Mouse (Mus musculus) T-helper 17 cell (primary cell): Measurements from ENCODE around the gene Fibcd1.

ENCODE experiments used
- in situ Hi-C, 2 experiments: fragments of 300-600 bp; cut with MboI, MseI; formaldehyde crosslinking; loops; 1 replicate in 1 of 2; 2 replicates in 1 of 2; pipeline ENCODE4 v1.15.1; 2025; ENCODE audit warnings: high pct_unique_total_duplicates in 2 of 2

Gene Fibcd1

DNA sequence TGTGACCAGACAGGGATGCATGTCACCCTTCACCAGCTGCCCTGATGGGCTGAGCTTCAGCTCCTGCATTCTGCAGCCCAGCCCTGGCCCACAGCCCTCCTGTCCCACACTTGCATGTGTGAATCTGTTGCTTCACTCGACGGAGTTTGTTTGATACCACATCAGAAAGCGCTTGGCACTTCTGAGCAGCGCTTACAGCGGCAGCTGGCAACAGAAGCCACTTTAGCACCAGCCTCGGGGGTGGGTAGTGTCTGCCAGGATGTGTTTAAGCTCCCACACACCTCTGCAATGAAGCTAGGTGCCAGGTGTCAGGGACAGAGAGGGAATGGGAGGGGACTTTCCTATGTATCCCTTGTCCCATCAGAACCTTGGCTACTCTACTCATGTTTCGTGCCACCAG lies 31.1 kb downstream of the Fibcd1 start:
- in situ Hi-C loops = loop anchor here (5.0 kb wide), 3 partner anchors 33 to 98 kb away; partner anchors contain the start of gene Fibcd1 (in 1 of the 2)

DNA sequence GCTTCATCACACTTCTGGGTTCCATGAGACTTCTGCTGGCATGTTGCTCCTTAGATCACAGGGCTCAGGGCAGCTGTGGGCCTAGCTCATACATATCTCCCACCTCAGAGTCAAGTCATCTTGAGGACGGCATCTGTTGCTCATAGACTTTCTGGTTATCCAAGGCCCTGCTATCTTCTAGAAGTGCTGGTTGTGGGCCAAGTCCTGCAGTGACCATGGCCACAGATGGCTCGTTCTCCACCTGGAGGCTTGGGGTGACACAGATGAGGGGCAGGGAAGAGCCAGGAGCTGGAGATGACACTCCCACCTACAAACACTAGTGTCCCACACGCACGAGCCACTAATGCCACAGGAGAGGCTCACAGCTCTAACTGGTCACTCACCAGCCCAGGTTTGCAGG lies 32.2 kb downstream of the Fibcd1 start:
- in situ Hi-C loops = loop anchor here in 1 of 2 experiments (5.0 kb wide), 2 partner anchors 34 to 99 kb away; partner anchors contain the start of gene Fibcd1

DNA sequence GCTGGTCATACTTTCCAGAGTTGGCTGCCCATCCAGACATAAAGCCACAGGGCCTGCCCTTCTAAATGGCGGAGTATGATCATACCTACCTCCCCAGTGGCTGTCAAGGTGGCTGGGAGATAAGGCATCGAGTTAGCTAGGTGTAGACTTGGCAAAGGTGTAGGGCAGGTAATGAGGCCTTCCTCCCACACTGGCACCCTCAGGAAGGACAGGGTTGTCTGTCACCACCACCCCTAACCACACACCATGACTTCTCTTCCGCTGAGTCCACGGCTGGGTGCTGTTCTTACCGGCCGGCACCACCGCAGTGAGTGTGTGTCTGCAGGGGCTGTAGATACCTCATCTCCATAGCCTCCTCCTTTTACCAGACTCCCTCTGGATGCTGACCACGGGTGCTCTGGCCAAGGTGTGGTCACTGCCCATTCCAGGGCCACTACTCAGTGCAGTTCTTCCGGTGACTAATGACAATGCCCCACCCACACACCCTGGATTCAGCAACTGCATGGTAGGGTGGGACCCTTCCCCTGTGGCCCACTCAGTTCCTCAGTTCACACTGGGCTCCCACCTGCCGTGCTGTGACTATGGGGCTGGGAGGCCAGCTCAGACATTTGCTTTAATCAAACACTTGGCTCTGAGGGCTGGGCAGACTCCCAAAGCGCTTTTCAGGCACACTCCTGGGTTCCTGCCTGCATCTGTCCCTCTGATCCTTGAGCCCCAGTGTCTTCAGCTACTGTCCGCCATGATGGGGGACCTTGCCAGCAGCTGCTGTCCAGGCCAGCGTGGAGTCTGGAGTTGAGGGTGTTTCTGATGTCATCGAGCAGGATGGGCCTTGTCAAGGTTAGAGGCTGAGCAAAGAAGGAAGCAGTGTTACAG lies 34.5 kb downstream of the Fibcd1 start:
- in situ Hi-C loops = loop anchor here in 1 of 2 experiments (5.0 kb wide), 2 partner anchors 36 to 101 kb away; partner anchors contain the start of gene Fibcd1

DNA sequence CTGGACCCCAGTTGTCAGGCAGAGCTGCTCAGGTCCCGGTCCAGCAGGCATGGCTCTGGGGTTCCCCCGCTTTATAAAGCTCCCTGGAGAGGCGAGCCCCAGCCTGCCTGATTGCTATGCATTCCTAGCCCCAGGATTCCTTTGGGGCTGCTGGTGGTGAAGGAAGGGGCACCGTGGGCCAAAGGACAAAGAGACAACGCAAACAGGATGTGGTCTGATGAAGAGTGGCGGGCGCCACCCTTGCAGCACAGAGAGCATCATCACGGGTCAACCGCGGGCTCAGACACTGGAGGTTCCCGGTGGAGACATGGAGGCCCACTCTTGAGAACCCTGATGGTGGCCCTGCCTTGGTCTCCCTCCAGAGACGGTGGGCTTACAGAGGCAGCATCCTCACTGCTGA lies 35.4 kb downstream of the Fibcd1 start, which contains the start of gene Qrfp:
TSS of gene Qrfp (minus strand) at position 137 of the 400 bp plus-strand sequence.
- in situ Hi-C loops = loop anchor here in 1 of 2 experiments (5.0 kb wide), 2 partner anchors 37 to 102 kb away; partner anchors contain the start of gene Fibcd1

DNA sequence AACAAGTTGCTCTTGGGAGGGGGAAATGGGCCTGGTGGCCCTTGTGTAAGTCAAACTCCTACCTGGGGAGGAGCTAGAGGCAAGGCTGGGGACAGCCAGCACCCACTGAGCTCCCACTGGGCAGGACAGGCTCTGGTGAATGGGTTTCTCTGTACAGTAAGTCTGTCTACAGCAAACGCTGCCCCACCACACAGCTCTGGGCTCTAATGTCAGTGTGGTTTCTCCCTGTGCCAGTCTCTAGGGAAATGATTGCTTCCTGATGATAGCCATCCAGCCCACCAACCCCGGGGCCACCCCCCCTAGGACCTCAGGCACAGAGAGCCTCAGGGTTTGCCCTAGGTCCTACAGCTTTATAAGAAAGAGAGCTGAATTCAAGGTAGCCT lies 36.5 kb downstream of the Fibcd1 start:
- in situ Hi-C loops = no loop called here

DNA sequence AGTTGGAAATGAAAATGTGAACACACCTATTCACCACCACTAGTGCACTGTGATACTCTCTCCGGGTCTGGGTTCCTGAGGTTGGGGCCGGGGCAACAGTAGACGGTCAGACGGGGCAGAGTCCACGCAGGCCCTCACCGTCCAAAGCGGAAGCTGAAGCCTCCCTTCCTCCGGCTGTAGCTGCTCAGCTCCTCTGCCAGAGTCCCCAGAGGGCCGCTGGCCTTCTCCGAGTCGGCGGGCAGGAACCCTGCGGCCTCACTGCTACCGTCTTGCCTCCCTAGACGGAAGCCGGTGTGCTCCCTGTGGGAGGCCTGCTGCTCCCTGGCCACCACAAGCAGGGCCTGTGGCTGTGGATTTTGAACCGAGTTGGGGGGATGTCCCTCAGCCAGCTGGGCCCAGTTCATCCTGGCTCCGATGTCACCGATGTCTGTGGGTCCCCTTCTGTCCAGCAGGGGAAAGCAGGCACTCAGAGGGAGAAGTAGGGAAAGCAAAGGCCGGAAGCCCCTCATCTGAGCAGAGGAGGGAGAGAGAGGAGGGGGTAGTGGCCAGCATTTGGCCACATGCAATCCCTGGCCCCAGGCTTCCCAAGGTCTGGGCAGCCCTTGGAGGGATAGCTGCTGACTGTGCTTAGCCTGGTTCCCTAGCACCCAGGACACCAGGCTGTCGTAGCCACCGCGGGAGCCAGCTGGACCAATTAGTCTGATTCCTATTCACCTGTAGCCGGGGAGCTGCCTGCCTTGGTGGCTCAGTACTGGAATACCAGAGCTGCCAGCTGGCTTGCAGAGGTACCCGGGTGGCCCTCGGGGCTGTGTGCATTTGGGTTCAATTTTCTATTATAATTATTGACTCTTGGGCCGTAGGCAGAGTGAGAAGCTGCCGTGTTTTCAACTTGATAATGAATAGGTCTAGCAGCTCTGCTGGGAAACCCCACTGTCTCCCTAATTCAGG lies 37.1 kb downstream of the Fibcd1 start:
- in situ Hi-C loops = no loop called here

DNA sequence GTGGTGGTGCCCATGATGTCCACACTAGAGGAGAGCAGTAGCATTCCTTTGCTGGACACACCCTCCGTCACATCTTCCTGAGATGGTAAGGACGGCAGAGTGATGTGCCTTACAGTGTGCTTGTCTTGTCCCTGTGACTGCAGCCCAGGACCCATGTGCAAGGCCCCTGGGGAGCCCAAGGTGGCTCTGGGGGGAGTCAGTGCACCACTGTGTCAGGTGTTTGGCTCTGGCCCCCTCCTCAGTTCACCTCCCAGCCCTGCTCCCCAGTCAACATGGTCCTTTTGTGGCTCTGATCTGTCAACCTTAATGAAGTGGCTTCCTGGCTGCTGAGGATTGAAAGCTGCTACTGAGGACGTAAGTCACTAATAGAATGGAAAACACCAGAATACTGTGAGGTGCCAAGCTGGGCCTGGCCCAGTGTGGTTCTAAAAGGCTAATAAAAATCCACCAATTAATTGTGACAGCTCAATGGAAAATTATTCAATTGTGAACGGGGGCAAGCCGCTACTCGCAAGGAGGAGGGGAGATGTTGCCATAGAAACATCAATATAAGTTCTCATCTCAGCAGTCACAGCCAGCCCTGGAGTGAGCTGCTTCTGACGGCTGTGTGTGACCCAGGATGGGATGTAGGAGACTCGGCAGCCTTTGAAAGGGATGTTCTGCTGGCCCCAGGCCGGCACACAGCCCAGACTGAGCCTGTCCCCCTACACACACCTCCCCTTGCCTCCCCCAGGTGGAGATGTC lies 39.0 kb downstream of the Fibcd1 start:
- in situ Hi-C loops = no loop called here

DNA sequence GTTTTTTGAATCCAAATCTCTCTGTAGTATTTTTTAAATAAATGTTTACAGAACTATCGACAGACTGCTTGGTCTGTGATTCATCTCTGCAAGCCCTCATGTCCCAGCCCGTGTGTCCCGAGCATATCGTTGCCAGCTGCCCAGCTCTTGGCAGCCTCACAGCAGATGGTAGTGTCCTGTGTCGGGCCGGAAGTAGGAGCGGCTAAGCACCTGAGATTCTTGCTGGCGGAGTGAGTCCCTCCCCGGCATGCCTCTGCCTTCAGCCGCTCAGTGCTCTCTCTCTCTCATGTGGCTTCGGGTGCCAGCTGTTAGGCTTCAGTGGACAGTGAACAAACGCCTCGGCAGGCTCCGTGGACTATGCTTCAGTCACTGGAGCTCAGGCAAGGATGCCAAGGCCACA lies 42.3 kb downstream of the Fibcd1 start:
- in situ Hi-C loops = no loop called here

DNA sequence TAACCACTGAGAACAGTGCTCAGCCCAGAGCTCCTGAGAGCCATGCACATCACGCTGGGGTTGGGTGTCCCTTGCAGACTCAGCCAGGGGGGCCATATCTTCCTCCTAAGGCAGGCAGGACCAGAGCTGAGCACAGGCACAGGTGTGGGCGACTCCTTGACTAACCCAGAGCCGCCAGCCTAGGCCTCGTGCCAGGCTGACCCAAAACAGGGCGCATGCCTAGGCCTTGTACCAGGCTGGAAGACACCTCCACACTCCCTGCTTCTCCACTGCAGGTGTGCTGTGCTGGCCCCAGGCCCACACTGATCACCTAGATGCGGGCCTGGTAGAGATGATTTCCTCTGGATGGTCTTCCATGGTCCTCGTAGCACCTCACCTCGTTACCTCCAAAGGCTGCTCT lies 43.0 kb downstream of the Fibcd1 start:
- in situ Hi-C loops = no loop called here

DNA sequence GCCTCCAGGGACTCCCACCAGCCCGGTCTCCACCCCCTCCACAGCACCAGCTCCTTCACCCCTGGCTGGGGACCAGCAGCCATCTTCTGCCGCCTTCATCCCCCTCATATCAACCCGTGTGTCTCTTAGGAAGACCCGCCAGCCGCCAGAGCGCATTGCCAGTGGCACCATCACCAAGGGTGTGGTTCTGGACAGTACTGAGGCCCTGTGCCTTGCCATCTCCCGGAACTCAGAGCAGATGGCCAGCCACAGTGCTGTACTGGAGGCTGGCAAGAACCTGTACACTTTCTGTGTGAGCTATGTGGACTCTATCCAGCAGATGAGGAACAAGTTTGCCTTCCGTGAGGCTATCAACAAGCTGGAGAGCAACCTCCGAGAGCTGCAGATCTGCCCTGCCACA lies 44.4 kb downstream of the Fibcd1 start:
- in situ Hi-C loops = no loop called here

DNA sequence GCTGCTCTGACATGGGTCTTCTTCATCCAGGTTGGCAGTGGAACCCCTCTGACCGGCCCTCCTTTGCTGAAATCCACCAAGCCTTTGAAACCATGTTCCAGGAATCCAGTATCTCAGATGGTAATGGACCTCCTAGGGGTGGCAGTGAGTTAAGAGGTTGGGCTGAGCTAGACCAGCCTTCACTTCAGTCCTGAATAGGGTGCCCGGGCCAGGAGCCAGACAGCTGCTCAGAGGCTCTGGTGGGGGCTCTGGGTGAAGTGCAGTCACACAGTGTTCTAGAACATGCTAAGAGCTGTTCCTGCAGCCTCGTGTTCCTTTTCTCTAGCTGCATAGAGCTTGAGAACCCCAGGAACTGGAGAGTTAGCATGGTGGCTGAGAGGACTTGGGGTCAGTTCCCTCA lies 48.9 kb downstream of the Fibcd1 start:
- in situ Hi-C loops = no loop called here

DNA sequence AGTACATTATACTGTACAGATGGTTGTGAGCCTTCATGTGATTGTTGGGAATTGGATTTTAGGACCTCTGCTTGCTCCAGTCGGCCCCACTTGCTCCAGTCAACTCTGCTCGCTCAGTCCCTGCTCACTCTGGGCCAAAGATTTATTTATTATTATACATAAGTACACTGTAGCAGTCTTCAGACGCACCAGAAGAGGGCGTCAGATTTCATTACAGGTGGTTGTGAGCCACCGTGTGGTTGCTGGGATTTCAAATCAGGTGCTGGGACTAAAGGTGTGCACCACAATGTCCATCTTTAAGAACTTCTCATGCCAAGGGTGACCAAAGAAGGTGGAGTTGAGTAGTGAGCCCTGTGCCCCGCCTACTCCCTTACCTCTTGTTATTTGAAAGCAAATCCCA lies 53.2 kb downstream of the Fibcd1 start:
- in situ Hi-C loops = loop anchor here in 1 of 2 experiments (5.0 kb wide), 1 partner anchor 75 kb away; no protein-coding TSS in a partner anchor

DNA sequence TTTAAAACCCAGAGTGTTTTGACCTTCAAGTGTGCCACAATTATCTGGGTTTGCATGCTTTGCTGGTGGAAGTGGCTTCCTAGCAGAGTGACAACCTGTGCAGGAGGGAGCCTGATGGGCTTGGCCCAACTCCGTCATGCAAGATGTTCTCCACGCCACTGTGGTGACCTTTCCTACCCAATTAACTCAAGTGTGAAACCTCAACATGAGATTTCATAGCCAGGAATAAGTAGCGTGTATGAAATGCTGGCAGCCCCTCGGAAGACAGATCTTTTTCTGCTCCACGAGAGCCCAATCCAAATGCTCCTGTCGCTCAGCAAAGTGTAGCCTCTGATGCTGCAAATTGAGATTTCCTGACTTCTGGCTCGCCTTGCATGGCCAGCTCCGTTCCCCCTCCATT lies 54.5 kb downstream of the Fibcd1 start:
- in situ Hi-C loops = loop anchor here in 1 of 2 experiments (5.0 kb wide), 1 partner anchor 74 kb away; no protein-coding TSS in a partner anchor

DNA sequence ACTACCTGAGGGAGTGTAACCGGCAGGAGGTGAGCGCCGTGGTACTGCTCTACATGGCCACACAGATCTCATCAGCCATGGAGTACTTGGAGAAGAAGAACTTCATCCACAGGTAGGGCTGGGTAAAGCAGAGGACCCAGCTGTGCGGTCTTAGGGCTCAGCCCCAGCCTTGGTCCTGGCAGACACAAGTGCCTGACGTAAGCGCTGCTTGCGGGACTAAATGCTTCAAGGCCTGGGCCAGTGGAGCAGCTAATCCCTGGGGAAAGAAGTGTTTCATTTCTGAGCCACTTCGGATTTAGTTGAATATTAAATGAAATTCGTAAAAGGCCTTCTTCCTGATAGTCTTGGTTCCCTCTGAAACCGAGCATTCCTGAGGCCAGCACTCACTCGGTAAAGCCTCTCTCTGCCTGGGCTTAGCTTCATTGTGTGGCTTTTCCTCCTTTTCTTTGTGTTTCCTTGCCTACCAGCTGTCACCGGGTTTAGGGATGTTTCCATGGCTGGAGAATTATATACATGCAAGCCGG lies 55.0 kb downstream of the Fibcd1 start:
- in situ Hi-C loops = loop anchor here in 1 of 2 experiments (5.0 kb wide), 1 partner anchor 73 kb away; no protein-coding TSS in a partner anchor

DNA sequence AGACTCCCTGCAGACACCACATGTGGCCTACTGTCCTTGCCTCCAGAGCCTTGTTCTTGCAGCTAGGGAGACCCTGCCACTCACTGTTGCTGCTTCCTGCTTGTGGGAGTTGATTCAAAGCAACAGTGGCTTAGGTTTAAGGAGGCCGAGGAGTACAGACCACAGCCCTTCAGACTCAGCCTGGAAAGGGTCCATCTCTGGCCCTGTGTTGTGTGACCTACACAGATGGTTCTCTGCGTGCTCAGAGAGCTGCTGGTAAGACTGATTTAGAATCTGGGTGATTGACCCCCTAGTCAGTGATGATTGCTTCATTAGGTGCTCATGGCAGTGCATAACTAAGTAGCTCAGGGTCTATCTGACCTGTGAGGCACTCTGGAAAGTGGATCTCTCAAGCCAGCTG lies 56.6 kb downstream of the Fibcd1 start:
- in situ Hi-C loops = loop anchor here (5.0 to 10.0 kb wide), 3 partner anchors 102 to 304 kb away; partner anchors contain the start of gene Abl1 (in 2 of the 2)

DNA sequence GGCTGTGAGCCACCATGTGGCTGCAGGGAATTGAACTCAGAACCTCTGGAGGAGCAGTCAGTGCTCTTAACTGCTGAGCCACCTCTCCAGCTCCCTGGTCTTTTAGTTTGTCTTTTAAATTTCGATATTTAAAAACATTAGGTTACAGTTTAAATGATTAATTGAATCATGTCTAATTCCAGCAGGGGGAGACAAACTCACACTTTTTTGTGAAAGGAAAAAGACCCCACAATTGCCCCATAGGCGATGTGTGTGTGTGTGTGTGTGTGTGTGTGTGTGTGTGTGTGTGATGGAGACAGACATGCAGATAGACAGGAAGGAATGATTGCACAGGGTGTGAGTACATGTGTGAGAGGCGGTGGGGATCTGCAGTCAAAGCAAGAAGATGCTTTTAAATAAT lies 57.6 kb downstream of the Fibcd1 start:
- in situ Hi-C loops = loop anchor here (5.0 to 10.0 kb wide), 3 partner anchors 101 to 303 kb away; partner anchors contain the start of gene Abl1 (in 2 of the 2)

DNA sequence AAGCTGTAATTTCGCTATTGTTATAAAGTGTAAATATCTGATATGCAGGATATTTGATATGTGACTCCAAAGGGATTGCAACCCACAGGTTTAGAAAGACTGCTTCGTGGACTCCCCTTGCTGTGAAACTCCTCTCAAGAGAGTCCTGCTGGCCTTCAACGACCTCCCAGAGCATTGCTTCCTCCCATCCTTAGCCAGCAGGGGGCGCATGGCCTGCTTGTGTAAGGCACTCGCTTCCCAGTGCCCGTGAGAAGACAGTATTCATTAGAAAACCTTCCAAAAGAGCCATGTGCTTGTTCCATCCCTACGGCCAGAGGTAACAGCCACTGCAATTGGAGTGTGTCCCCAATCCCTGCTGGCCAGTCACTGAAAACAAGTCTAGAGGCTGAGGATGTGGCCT lies 58.8 kb downstream of the Fibcd1 start:
- in situ Hi-C loops = loop anchor here (5.0 to 10.0 kb wide), 3 partner anchors 100 to 302 kb away; partner anchors contain the start of gene Abl1 (in 2 of the 2)

DNA sequence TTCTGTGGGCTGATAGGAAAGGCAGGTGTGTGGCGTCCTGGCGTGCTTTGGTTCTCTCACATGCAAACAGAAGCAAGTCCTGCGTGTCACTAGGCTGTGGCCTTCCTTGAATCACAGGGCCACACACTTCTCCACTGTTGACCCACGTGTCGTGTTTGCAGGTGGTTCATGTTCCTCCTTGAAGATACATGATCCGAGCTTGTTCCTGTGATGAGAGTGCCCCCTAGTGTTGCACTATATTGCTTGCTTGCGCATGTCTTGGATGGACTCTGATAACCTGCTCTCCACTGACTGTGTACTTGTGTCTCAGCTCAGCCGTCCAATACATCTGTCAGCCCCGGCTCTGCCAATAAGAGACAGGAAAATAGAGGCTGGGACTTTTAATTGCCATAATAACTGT lies 60.7 kb downstream of the Fibcd1 start:
- in situ Hi-C loops = loop anchor here (5.0 to 10.0 kb wide), 3 partner anchors 98 to 300 kb away; partner anchors contain the start of gene Abl1 (in 2 of the 2)

DNA sequence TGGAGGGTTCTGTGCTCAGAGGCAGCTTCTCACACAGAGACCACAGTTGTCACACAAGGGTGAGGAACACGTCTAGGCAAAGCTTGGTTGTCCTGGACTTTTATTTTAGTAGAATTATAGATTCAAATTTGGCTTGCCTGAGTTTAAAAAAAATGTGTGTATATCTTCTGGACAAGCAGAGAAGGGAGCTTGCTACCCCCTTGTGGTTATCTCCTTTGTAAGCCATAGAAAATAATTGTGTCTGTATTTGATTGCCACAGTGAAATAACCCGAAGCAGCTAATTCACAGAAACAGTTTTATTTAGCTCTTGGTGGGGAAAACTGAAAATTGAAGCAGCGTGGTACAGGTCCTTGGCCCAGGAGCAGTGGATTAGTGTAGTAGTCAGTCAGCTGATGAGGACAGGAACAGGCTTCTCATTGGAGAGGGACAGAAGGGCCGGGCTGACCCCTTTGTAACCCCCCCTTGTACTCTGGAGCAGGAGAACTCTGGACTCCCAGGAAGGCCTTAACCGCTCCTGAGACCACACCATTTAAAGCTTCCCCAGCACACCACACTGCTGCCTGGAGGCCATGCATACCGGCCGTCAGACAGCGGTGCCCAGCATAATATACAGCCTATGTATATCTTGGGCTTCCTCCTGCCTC lies 62.7 kb downstream of the Fibcd1 start:
- in situ Hi-C loops = loop anchor here in 1 of 2 experiments (5.0 to 10.0 kb wide), 3 partner anchors 71 to 298 kb away; partner anchors contain the start of gene Abl1

DNA sequence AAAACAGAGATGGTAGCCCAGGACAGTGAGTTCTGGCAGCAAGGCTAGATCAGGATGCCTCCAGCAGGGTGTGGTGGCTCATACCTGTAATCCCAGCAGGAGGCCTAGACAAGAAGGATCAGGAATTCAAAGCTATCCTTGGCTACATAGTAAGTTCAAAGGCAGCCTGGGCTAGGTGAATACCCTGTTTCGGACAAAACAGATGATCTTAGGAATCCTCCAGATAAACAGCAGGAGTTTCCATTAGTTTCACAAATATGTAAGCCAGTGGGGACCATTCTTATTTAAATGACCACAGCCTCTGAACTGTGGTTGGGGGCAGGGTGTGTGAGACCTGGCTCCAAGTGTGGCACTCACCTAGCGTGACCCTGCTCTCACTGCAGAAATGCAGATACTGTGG lies 66.5 kb downstream of the Fibcd1 start:
- in situ Hi-C loops = loop anchor here in 1 of 2 experiments (10.0 kb wide), 1 partner anchor 64 kb away; no protein-coding TSS in a partner anchor
